Mouse (Mus musculus) spleen, postnatal 36 days (tissue): ENCODE results near the gene Irf2bp2.

ENCODE experiments used
- DNase-seq, 2 experiments: peaks; one replicate each; pipeline ENCODE4 v3.0.0; 2022; ENCODE audit warnings: low spot score in 2 of 2, mixed read lengths in 1 of 2

Gene Irf2bp2

GRCm38 (mm10) chr8:126567674-126568073 is 26.1 kb downstream of the Irf2bp2 start:
- no peak for DNase-seq

GRCm38 (mm10) chr8:126566446-126567062 is 27.2 kb downstream of the Irf2bp2 start:
- no peak for DNase-seq

GRCm38 (mm10) chr8:126565954-126566445 is 27.8 kb downstream of the Irf2bp2 start:
- DNase-seq: no peak

GRCm38 (mm10) chr8:126565231-126565781 is 28.5 kb downstream of the Irf2bp2 start:
- no peak for DNase-seq

- DNase-seq: no peak
Observed at GRCm38 (mm10) chr8:126564551-126565154, 29.1 kb downstream of the Irf2bp2 start.

GRCm38 (mm10) chr8:126561316-126561841 is 32.4 kb downstream of the Irf2bp2 start:
- DNase-seq: no peak

GRCm38 (mm10) chr8:126558400-126558953 is 35.3 kb downstream of the Irf2bp2 start:
- no peak for DNase-seq

GRCm38 (mm10) chr8:126557403-126557802 is 36.4 kb downstream of the Irf2bp2 start:
- DNase-seq: no peak

GRCm38 (mm10) chr8:126556691-126557090 is 37.1 kb downstream of the Irf2bp2 start:
- DNase-seq: no peak

GRCm38 (mm10) chr8:126554741-126555140 is 39.0 kb downstream of the Irf2bp2 start:
- no peak for DNase-seq

GRCm38 (mm10) chr8:126551871-126552270 is 41.9 kb downstream of the Irf2bp2 start:
- no peak for DNase-seq

GRCm38 (mm10) chr8:126550944-126551357 is 42.8 kb downstream of the Irf2bp2 start:
- no peak for DNase-seq

- DNase-seq: no peak
Observed at GRCm38 (mm10) chr8:126547841-126548240, 45.9 kb downstream of the Irf2bp2 start.

GRCm38 (mm10) chr8:126547361-126547760 is 46.4 kb downstream of the Irf2bp2 start:
- no peak for DNase-seq

- DNase-seq: no peak
Observed at GRCm38 (mm10) chr8:126546480-126546879, 47.3 kb downstream of the Irf2bp2 start.

GRCm38 (mm10) chr8:126543407-126543806 is 50.4 kb downstream of the Irf2bp2 start:
- no peak for DNase-seq

- DNase-seq: no peak
Observed at GRCm38 (mm10) chr8:126542757-126543156, 51.0 kb downstream of the Irf2bp2 start.

- no peak for DNase-seq
Observed at GRCm38 (mm10) chr8:126542090-126542689, 51.6 kb downstream of the Irf2bp2 start.

GRCm38 (mm10) chr8:126540298-126540697 is 53.5 kb downstream of the Irf2bp2 start:
- no peak for DNase-seq

- no peak for DNase-seq
Observed at GRCm38 (mm10) chr8:126539355-126540093, 54.3 kb downstream of the Irf2bp2 start.

- no peak for DNase-seq
Observed at GRCm38 (mm10) chr8:126538648-126539354, 55.0 kb downstream of the Irf2bp2 start.
